Mouse (Mus musculus) gastrocnemius, postnatal 14 days (tissue): Measurements from ENCODE around the gene Pxmp4. TPM values are rescaled to one million over a fixed set of nuclear protein-coding genes. Genes with fewer than 3 reads are reported as not detected.

Experiments
- DNase-seq: peaks from one replicate; pipeline ENCODE4 v3.0.0; 2021; ENCODE audit warnings: mixed read lengths
- intact Hi-C: fragments of 180-260 bp; cut with DNase I; formaldehyde crosslinking; loops from one replicate; pipeline ENCODE4 v1.15.1; 2025; ENCODE audit warnings: low total_unique reads
- total RNA-seq, 2 experiments: library from RNA; stranded (reverse); gene quantifications; 2 replicates each; pipeline ENCODE4 v1.2.3; 2021

Gene Pxmp4
- total RNA-seq, 2 experiments from 2014 or later, result 14.1 to 14.9 TPM

GRCm38 (mm10) chr2:154555235-154555634, 48.3 kb downstream of the Pxmp4 start:
- intact Hi-C loops, result no loop called here
- DNase-seq, result no peak

DNA sequence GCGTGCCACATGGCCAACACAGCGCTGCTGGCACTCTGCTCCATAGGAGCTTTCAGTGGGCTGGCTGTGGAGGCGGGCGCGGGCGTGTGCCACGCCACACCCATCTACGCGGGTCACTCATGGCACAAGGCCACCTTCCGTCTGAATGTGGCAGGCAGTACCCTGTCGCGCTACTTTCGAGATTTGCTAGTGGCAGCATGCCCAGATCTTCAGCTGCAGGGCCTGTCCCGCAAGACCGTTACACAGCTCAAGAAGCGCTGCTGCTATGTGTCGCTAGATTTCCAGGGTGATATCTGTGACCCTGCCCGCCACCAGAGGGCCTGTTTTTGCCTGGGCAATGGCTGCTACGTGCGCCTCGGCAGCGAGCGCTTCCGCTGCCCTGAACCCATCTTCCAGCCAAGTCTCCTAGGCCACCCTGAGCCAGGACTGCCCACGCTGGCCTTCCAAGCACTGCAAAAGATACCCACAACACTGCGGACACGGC, 51.0 kb downstream of the Pxmp4 start:
- intact Hi-C loops, result loop anchor here (5.0 kb wide), 1 partner anchor 60 kb away; the partner anchor contains the start of genes 4930519P11Rik and Zfp341

GRCm38 (mm10) chr2:154551927-154552326, 51.6 kb downstream of the Pxmp4 start:
- intact Hi-C loops, result loop anchor here (5.0 kb wide), 1 partner anchor 60 kb away; the partner anchor contains the start of genes 4930519P11Rik and Zfp341
- DNase-seq, result no peak

More for the DNA sequence above, 51.0 kb downstream of the Pxmp4 start:
- DNase-seq, result peak; percentile 81

DNA sequence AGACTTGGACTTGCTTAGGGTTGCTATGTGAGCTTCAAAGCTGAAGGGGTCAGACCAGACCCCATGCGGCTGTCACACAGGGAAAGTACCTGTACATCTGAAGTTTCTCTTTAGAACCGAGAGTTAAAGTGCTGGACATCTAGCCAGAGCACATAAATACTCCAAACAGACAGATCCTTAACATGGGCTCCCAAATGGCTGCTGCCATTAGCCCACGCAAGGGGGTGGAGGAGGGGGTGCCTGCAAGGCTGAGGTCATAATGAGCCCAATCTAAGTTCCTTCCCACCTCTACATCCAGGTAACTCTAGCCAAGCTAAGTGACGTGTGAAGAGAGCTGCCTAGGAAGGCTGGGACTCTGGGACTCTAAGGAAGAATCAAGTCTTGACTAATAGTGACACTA, 52.0 kb downstream of the Pxmp4 start, which contains the start of gene Actl10:
Gene Actl10, plus strand, starts transcription at position 301 of the 400 bp plus-strand sequence.
- no peak for DNase-seq
- intact Hi-C loops, result loop anchor here (5.0 kb wide), 1 partner anchor 61 kb away; the partner anchor contains the start of genes 4930519P11Rik and Zfp341

DNA sequence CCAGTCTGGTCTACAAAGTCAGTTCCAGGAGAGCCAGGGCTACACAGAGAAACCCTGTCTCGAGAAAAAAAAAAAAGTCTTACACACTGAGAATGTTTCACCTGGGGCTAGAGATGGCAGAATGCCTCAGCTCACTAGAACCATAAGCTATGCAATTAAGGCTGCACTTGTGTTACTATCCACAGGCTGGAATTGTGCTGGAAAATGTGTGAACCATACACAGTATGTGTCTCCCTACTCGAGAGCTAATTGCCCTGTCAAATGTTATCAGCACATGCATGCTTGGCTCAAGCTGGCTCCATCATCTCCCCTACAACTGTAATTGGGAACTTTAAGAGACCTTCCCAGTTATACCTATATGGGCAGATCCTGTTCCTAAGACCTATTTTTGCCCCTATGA, 52.6 kb downstream of the Pxmp4 start:
- intact Hi-C loops, result loop anchor here (5.0 kb wide), 1 partner anchor 61 kb away; the partner anchor contains the start of genes 4930519P11Rik and Zfp341
- DNase-seq, result no peak

DNA sequence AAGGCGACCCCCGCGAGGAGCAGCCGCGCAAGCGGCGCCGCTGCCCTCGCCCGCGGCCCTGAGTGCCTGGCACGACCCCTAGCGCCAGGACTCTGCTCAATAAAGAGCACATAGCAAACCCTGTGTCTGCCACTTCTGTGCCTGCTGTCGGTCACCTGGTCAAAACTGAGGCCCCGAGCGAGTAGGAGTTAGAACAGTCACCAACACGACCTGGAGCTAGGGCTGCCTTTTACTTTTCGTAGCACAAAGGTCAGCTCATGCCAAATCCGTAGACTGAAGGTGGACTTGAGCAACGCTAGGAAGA, 53.7 kb downstream of the Pxmp4 start:
- intact Hi-C loops, result loop anchor here (5.0 kb wide), 1 partner anchor 62 kb away; the partner anchor contains the start of genes 4930519P11Rik and Zfp341
- DNase-seq, result no peak

DNA sequence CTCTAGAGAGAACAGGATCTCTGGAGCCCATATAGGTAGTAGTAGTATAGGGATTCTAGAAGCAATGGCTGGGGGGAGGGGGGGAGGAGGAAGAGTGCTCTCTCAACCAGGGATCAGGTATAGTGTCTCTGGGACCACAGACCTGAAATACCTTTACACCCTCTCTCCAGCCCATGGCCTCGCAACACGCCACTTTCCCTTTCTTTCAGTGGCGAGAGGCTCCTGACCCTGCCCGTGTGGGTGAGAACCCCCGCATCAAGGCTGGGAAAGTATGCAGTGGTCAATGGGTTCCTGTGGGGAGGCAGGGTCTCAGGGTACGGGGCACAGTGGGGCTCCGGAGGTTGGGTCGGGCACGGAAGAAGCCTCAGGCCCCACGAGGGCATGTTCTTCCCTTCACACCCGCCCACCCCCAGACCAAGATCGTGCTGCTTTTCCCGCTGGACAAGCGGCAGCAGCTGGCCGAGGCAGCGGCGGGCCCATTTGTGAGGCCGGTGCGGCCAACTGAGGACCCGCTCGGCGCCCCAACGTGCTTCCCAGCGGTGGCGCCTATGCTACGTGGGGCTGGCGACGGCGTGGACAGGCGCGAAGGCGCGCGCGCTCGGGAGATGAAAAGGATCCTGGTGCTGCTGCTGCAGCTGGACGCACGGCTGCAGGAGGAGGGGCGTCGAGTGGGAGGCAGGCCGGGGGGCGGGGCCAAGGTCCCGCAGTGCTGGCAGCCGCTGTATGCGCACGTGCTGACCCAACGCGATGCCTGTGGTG, 54.2 kb downstream of the Pxmp4 start:
- intact Hi-C loops, result no loop called here
- DNase-seq, result peak; percentile 73

DNA sequence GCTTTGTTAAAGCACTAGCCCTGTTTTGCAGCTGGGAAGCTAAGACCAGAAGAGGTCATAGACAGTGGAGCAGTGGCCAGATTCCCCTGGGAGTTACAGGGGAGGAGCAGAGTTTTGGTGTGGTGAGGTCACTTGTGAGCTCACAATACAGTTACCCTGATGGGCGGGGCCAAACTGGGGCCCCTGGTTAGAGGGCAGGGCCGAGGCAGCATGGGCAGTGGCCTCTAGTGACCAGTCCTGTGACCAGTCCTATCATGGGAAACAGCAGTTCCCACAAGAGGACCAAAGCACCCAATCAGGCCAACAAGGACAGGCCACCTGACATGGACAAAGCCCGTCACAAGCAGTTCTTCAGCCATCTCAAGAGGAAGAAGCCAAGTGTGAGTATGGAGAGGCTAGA, 54.8 kb downstream of the Pxmp4 start:
- DNase-seq, result peak; percentile 56
- intact Hi-C loops, result no loop called here

GRCm38 (mm10) chr2:154546711-154547110, 56.8 kb downstream of the Pxmp4 start, which contains the start of gene 1700003F12Rik:
TSS of gene 1700003F12Rik (plus strand) at chr2:154547085.
- intact Hi-C loops, result no loop called here
- no peak for DNase-seq

DNA sequence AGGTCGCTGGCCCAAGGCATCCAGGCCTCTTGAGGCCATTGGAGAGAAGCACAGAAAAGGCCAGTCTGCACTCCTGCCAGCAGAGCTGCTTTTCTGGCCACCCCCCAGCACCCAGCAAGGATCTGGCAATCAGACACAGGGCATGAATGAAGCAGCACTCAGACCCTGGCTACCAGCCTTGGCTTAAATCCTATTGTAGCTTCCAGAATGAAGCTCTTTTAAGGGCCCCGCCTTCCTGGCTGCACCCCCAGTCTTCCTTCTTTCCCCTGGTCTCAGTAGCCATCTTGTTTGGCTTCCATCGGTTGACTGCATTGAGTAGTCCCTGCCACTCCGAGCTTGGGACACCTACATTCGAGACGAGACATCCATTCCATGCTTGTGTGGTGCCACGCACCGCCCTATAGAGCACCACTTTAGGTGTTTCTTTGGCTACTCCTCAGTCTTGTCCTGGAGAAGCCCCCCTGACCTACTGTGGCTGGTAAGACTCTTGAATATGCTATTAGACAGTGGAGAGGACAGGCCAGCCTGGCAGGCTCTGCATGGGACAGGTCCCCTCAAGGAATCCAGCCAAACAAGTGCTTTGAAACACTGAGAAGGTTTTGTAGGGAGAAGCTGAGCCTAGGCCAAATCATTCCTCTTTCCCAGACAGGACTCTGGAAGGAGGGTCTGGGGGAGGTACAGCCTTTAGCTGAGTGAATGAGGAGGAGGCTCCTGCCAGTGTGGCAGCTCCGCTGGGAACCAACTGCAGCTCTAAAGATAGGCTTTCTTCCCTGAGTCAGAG, 59.8 kb downstream of the Pxmp4 start:
- DNase-seq, result peak; percentile 75
- intact Hi-C loops, result no loop called here

DNA sequence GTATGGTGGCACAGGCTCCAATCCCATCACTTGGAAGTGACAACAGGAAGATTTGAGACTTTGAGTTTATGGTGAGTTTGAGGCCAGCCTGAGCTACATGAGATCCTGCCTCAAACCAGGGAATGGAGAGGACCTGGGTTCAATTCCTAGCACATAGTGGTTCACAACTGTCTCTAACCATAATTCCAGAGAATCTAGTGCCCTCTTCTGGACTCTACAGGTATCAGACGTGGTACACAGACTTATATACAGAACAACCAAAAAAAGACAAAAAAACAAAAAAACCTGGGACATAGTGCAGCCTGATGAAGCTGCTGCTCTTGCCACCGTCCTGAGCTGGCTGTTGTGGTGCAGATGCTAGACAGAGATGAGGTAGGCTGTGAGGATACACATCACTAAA, 61.9 kb downstream of the Pxmp4 start:
- intact Hi-C loops, result loop anchor here (2.0 kb wide), 1 partner anchor 129 kb away; no protein-coding TSS in a partner anchor
- no peak for DNase-seq

DNA sequence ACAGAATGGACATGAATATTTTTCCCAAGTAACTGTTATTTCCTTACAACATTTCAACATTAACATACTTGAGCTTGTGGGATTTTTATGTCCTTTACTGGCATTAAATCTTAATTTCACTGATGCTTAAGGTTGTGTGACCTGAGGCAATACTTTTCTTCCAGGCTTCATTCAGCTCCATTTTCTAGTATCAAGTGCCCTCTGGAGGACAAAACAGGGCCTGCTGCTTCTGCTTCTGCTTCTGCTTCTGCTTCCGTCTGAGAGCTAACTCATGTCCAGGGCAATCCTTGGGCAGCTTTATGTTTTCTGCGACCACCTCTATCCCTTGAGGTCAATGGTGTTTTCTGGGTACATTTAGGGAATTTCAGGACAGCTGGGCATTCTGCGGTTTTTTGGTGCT, 63.8 kb downstream of the Pxmp4 start:
- no peak for DNase-seq
- intact Hi-C loops, result loop anchor here (2.0 kb wide), 1 partner anchor 127 kb away; no protein-coding TSS in a partner anchor

GRCm38 (mm10) chr2:154538710-154539109, 64.8 kb downstream of the Pxmp4 start:
- intact Hi-C loops, result no loop called here
- DNase-seq, result no peak

GRCm38 (mm10) chr2:154538310-154538709, 65.2 kb downstream of the Pxmp4 start:
- intact Hi-C loops, result no loop called here
- DNase-seq, result no peak

Other genes starting within 250 kb of the Pxmp4 start
- gene Cdk5rap1, start 230.7 kb downstream of the Pxmp4 start, total RNA-seq, result 10 to 100 TPM in 1 of 2 experiments, 1 to 10 TPM in 1; 8.9 to 12.1 TPM
- gene Snta1, start 195.6 kb downstream of the Pxmp4 start, total RNA-seq, result 100 to 1,000 TPM; 146 to 210 TPM
- 10 to 100 TPM; 12.2 to 15.7 TPM for gene Cbfa2t2, start 167.2 kb downstream of the Pxmp4 start, total RNA-seq
- gene 1700003F12Rik, start 56.6 kb downstream of the Pxmp4 start, total RNA-seq, result under 1 TPM in 1 of 2 experiments, not detected in 1; 0.31 TPM
- not detected for gene Actl10, start 51.9 kb downstream of the Pxmp4 start, total RNA-seq
- gene Necab3, start 44.8 kb downstream of the Pxmp4 start, total RNA-seq, result 1 to 10 TPM; 1.1 to 1.2 TPM
- gene E2f1, start 33.8 kb downstream of the Pxmp4 start, total RNA-seq, result 1 to 10 TPM; 2.5 to 3.1 TPM
- gene Zfp341, start 9.6 kb upstream of the Pxmp4 start, total RNA-seq, result 1 to 10 TPM; 1.8 to 1.9 TPM
- under 1 TPM in 1 of 2 experiments, not detected in 1; 0.69 TPM for gene 4930519P11Rik, start 9.7 kb upstream of the Pxmp4 start, total RNA-seq
- gene Chmp4b, start 48.0 kb upstream of the Pxmp4 start, total RNA-seq, result 10 to 100 TPM; 91.1 to 97.2 TPM
- gene Gm14214, start 166.3 kb upstream of the Pxmp4 start, total RNA-seq, result not detected
- 10 to 100 TPM; 90.1 to 97.0 TPM for gene Raly, start 187.4 kb upstream of the Pxmp4 start, total RNA-seq
- gene a, start 187.7 kb upstream of the Pxmp4 start, total RNA-seq, result not detected